Mouse (Mus musculus): ENCODE results near the gene Ndufs4. TPM values are rescaled to one million over a fixed set of nuclear protein-coding genes. Genes with fewer than 3 reads are reported as not detected.
A peak's percentile ranks its signal among the peaks of the same experiment; 100 is the strongest.

The Ndufs4 gene
- polyA plus RNA-seq, 1 experiment from 2014 or later = 283 TPM

DNA sequence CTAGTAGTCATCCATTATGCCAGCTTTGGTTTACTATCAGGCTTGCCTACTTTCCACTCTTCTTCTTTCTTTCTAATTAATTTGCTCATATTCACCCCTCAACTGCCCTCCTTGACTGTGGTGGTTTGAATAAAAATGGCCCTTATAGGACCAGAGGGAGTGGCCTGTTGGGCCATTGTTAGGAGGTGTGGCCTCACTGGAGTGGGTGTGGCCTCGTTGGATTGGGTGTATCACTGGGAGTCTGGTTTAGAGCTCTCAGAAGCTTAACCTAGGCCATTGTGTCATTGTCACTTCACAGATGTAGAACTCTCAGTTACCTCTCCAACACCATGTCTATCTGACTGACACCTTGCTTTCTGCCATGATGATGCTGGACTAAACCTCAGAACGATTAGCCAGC lies 10.8 kb upstream of the Ndufs4 start:
- ATAC-seq (ENCODE audit: insufficient read depth, low FRiP score) = no peak
- 74% methylated on average over 2 of the region's 2 CpGs for WGBS
- H3K27me3 ChIP-seq (ENCODE audit: control insufficient read depth, insufficient read depth, low read length) = no peaks in the 10 kb centered on the region
- H3K27ac ChIP-seq (ENCODE audit: low read length) = no peak overlapping the region
- H3K36me3 ChIP-seq (ENCODE audit: control insufficient read depth, insufficient read depth, low read length) = no peaks in the 10 kb centered on the region
- no peaks in the 10 kb centered on the region for H3K9me3 ChIP-seq (replicated peaks; ENCODE audit: control insufficient read depth, low read length)
- no peak overlapping the region for H3K4me3 ChIP-seq (replicated peaks; ENCODE audit: low read length)
- H3K4me2 ChIP-seq (ENCODE audit: low read depth, low read length) = no peak overlapping the region
- no peak overlapping the region for H3K9ac ChIP-seq (ENCODE audit: low read length)
- no peaks in the 10 kb centered on the region for H3K4me1 ChIP-seq (ENCODE audit: control insufficient read depth, insufficient read depth, low read length)

DNA sequence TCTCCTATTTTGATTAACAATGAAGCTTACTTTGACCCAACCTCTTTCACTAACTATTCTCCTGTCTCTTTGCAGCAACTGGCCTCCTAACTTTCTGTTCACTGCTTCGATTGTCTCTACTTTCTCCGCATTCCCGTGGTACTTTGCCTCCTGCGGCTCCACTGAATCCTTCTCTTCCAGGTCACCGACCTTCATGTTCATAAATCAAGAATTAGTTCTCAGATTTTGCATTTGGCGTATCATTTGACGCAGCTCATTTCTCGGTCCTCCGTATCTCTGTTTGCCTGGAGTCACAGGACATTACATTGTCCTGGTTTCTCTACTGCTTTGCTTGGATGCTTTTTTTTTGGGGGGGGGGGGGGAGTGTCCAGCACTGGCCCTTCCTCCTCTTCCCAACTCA lies 9.2 kb upstream of the Ndufs4 start:
- H3K9me3 ChIP-seq (replicated peaks; ENCODE audit: control insufficient read depth, low read length) = no peaks in the 10 kb centered on the region

DNA sequence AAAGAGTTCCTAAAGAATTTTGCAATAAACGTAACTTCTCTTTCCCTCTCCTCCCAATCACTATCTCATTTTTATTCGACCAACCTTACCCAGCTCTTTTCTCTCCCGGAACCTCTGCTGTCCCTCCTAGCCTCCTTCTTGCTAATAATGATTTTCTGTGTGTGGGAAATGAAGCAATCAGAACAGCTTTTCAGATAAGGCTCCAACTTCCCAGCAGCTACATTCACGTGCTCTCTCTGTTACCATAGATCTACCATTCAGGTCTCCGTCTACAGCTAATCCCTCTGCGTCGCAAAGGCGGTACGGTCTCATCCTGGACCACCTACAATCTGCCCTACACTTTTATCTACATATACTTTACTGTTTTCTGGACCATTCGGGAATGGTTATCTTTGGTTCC lies 8.8 kb upstream of the Ndufs4 start:
- no peaks in the 10 kb centered on the region for H3K9me3 ChIP-seq (replicated peaks; ENCODE audit: control insufficient read depth, low read length)
- H3K9ac ChIP-seq (ENCODE audit: low read length) = no peak overlapping the region
- no peak for ATAC-seq (ENCODE audit: insufficient read depth, low FRiP score)
- H3K4me1 ChIP-seq (ENCODE audit: control insufficient read depth, insufficient read depth, low read length) = no peaks in the 10 kb centered on the region
- H3K4me3 ChIP-seq (replicated peaks; ENCODE audit: low read length) = no peak overlapping the region
- WGBS = 69% methylated on average over 10 of the region's 10 CpGs
- H3K27ac ChIP-seq (ENCODE audit: low read length) = no peak overlapping the region
- H3K4me2 ChIP-seq (ENCODE audit: low read depth, low read length) = no peak overlapping the region
- H3K36me3 ChIP-seq (ENCODE audit: control insufficient read depth, insufficient read depth, low read length) = no peaks in the 10 kb centered on the region
- H3K27me3 ChIP-seq (ENCODE audit: control insufficient read depth, insufficient read depth, low read length) = no peaks in the 10 kb centered on the region

More for the DNA sequence above, 9.2 kb upstream of the Ndufs4 start:
- Histone ChIP-seq H3K27ac (ENCODE audit: low read length) (no peak overlapping the region), H3K9ac (ENCODE audit: low read length) (no peak overlapping the region), H3K4me1 (ENCODE audit: control insufficient read depth, insufficient read depth, low read length) (no peaks in the 10 kb centered on the region), H3K27me3 (ENCODE audit: control insufficient read depth, insufficient read depth, low read length) (no peaks in the 10 kb centered on the region), H3K4me3 (replicated peaks; ENCODE audit: low read length) (no peak overlapping the region), H3K36me3 (ENCODE audit: control insufficient read depth, insufficient read depth, low read length) (no peaks in the 10 kb centered on the region), H3K4me2 (ENCODE audit: low read depth, low read length) (no peak overlapping the region)
- 74% methylated on average over 9 of the region's 9 CpGs for WGBS
- no peak for ATAC-seq (ENCODE audit: insufficient read depth, low FRiP score)

DNA sequence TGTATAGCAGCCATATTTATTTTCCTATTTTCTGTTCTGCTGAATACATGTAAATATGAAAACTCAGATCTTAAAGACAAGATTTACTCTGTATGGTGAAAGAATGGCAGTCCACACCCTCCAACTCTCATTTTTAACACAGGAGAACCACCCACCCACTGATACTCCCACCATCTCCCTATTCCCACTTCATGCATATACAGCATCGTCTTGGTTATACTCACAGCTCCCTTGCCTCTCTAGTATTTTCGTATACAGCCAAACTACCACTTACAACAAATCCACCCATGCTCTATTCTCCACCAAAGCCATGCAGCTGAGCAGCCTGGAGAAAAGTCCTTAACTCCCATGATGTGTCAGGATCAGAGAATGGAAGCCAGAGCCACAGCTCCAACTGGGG lies 6.7 kb upstream of the Ndufs4 start:
- no peaks in the 10 kb centered on the region for H3K9me3 ChIP-seq (replicated peaks; ENCODE audit: control insufficient read depth, low read length)
- no peaks in the 10 kb centered on the region for H3K4me1 ChIP-seq (ENCODE audit: control insufficient read depth, insufficient read depth, low read length)
- WGBS = 88% methylated on average over 2 of the region's 2 CpGs
- no peak for ATAC-seq (ENCODE audit: insufficient read depth, low FRiP score)
- no peaks in the 10 kb centered on the region for H3K36me3 ChIP-seq (ENCODE audit: control insufficient read depth, insufficient read depth, low read length)
- H3K4me3 ChIP-seq (replicated peaks; ENCODE audit: low read length) = no peak overlapping the region
- no peaks in the 10 kb centered on the region for H3K27me3 ChIP-seq (ENCODE audit: control insufficient read depth, insufficient read depth, low read length)
- no peak overlapping the region for H3K4me2 ChIP-seq (ENCODE audit: low read depth, low read length)
- H3K27ac ChIP-seq (ENCODE audit: low read length) = no peak overlapping the region
- no peak overlapping the region for H3K9ac ChIP-seq (ENCODE audit: low read length)

DNA sequence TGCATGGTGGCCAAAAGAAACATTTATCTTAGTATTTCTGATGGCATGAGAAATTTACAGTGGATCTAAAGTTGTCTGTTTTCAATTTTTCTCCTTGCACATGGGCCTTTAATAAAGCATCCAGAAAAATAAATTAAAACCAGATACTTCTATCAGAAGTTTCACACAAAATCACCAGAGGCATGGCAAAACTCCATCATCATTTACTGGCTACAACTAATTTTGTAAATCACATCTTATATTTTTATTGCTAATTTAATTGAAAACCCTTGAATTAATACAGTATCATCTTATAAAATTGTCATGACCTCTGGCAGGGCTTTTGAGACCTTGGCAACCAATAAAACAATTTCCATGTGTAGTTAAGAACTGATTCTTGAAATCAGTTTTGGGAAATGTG lies 4.4 kb upstream of the Ndufs4 start:
- Histone ChIP-seq H3K9me3 (replicated peaks; ENCODE audit: control insufficient read depth, low read length) (no peaks in the 10 kb centered on the region), H3K27ac (ENCODE audit: low read length) (no peak overlapping the region), H3K4me3 (replicated peaks; ENCODE audit: low read length) (no peak overlapping the region), H3K4me1 (ENCODE audit: control insufficient read depth, insufficient read depth, low read length) (no peaks in the 10 kb centered on the region), H3K9ac (ENCODE audit: low read length) (no peak overlapping the region), H3K27me3 (ENCODE audit: control insufficient read depth, insufficient read depth, low read length) (no peaks in the 10 kb centered on the region), H3K4me2 (ENCODE audit: low read depth, low read length) (no peak overlapping the region), H3K36me3 (ENCODE audit: control insufficient read depth, insufficient read depth, low read length) (no peaks in the 10 kb centered on the region)
- ATAC-seq (ENCODE audit: insufficient read depth, low FRiP score) = no peak

DNA sequence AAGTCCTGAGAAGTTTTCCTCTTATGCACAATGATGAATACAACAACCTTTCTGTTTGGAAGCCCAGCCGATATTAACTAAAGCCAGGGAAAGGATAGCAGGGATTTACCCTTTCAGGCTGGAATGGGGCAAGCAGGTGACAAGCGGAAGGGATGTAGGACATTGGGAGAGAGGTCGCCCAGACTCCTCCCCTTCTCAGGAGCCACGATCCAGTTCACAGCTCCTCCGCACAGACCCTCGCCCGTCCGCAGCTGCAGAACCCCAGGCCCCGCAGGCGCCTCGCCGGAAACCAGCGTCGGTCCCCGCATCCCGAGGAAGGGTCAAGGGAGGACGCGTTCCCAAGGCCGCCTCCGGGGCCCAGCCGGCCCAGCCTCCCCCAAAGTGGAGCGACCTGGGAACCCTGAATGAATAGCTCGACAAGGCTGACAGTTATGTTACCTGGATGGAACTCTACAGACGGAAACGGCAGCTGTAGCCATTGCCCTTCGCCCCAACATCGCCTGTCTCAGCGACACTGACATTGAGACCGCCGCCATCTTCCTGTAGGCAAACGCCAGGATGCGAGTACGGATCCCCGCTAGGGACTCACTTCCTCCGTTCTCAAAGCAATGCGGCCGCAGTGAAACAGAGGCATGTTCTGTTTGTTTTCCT lies 412 bp downstream of the Ndufs4 start:
- no peaks in the 10 kb centered on the region for H3K9me3 ChIP-seq (replicated peaks; ENCODE audit: control insufficient read depth, low read length)
- under 1% methylated on average over 37 of the region's 37 CpGs for WGBS
- peak overlapping the region; percentile 63 for H3K4me2 ChIP-seq (ENCODE audit: low read depth, low read length)
- no peaks in the 10 kb centered on the region; the same call in 1 of the 2 replicates for H3K36me3 ChIP-seq (ENCODE audit: control insufficient read depth, insufficient read depth, low read length)
- peak overlapping the region; percentile 98 for H3K4me3 ChIP-seq (replicated peaks; ENCODE audit: low read length)
- H3K9ac ChIP-seq (ENCODE audit: low read length) = peak overlapping the region; percentile 92
- peak overlapping the region; percentile 78 for H3K27ac ChIP-seq (ENCODE audit: low read length)
- peak; percentile 80 for ATAC-seq (ENCODE audit: insufficient read depth, low FRiP score)
- peaks cover 8% of the 10 kb centered on the region for H3K4me1 ChIP-seq (ENCODE audit: control insufficient read depth, insufficient read depth, low read length)
- no peaks in the 10 kb centered on the region for H3K27me3 ChIP-seq (ENCODE audit: control insufficient read depth, insufficient read depth, low read length)

DNA sequence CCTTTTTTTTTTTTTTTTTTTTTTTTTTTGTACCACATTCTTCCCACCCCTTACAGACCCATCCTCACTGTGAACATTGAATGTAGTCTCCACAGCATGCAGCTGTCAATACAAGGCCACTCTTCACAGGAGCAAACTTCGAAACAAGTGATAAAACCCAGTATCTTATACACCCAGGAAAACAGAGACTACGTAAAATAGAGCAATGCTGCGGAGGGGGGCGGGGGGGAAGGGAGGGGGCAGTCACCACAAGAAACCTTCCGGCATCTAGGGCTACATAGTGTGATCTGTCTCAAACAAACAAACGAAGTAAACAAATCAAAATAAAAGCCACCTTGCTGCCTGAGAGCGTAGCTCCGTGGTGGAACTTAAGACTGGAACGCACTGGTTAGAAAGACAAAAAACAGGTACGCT lies 977 bp downstream of the Ndufs4 start:
- Histone ChIP-seq H3K27ac (ENCODE audit: low read length) (peak overlapping the region; percentile 78; the same call in 1 of the 2 replicates), H3K9me3 (replicated peaks; ENCODE audit: control insufficient read depth, low read length) (no peaks in the 10 kb centered on the region), H3K4me3 (replicated peaks; ENCODE audit: low read length) (peak overlapping the region; percentile 98), H3K4me2 (ENCODE audit: low read depth, low read length) (peak overlapping the region; percentile 63), H3K4me1 (ENCODE audit: control insufficient read depth, insufficient read depth, low read length) (peaks cover 8% of the 10 kb centered on the region), H3K27me3 (ENCODE audit: control insufficient read depth, insufficient read depth, low read length) (no peaks in the 10 kb centered on the region), H3K9ac (ENCODE audit: low read length) (peak overlapping the region; percentile 92), H3K36me3 (ENCODE audit: control insufficient read depth, insufficient read depth, low read length) (peaks cover 3% of the 10 kb centered on the region; the same call in 1 of the 2 replicates)
- WGBS = 3% methylated on average over 10 of the region's 10 CpGs
- peak; percentile 33; the same call in 1 of the 2 replicates for ATAC-seq (ENCODE audit: insufficient read depth, low FRiP score)

DNA sequence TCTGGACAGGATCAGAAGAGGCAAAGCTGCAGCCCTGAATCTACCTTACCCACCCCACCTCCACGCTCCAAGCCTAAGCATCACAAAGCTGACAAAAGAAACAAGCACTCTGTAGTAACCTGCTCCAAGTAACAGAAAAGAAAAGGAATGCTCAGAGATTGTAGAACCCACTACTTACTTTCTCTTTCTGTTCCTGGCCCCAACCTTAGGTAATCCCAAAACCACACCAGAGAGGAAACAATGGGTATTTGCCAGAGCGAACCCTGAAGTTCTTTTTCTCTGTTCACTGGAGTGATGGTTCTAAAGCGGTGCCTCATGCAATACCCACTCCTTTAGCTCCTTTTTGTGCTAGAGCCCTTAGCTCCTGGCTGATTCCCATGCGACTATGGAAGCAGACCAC lies 11.5 kb downstream of the Ndufs4 start:
- no peak for ATAC-seq (ENCODE audit: insufficient read depth, low FRiP score)
- H3K4me2 ChIP-seq (ENCODE audit: low read depth, low read length) = no peak overlapping the region
- WGBS = 84% methylated on average over 4 of the region's 4 CpGs

DNA sequence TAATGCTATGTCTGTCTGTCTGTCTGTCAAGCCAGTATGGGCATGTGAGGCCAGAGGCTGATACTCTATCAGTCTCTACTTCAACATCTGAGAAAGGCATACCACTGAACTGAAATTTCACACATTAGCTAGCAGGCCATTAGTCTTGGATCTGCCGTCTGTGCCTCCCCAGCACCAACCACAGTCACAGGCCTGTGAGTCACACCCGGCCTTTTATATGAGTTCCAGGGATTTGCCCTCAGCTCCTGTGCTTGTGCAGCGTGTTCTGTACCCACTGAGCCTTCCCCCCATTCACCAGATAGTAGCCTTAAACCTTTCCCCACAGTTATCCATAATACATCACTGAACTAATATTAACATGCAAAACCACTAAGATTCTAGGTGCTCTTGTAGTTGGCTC lies 26.0 kb downstream of the Ndufs4 start:
- WGBS = 76% methylated on average over 3 of the region's 3 CpGs
- Histone ChIP-seq H3K36me3 (ENCODE audit: control insufficient read depth, insufficient read depth, low read length) (no peaks in the 10 kb centered on the region), H3K27me3 (ENCODE audit: control insufficient read depth, insufficient read depth, low read length) (no peaks in the 10 kb centered on the region), H3K4me3 (replicated peaks; ENCODE audit: low read length) (no peak overlapping the region), H3K4me2 (ENCODE audit: low read depth, low read length) (no peak overlapping the region), H3K9me3 (replicated peaks; ENCODE audit: control insufficient read depth, low read length) (no peaks in the 10 kb centered on the region), H3K9ac (ENCODE audit: low read length) (no peak overlapping the region), H3K27ac (ENCODE audit: low read length) (no peak overlapping the region), H3K4me1 (ENCODE audit: control insufficient read depth, insufficient read depth, low read length) (no peaks in the 10 kb centered on the region)
- no peak for ATAC-seq (ENCODE audit: insufficient read depth, low FRiP score)

More for the DNA sequence above, 11.5 kb downstream of the Ndufs4 start:
- no peak overlapping the region for H3K4me3 ChIP-seq (replicated peaks; ENCODE audit: low read length)
- H3K9me3 ChIP-seq (replicated peaks; ENCODE audit: control insufficient read depth, low read length) = peaks cover 13% of the 10 kb centered on the region
- peaks cover 11% of the 10 kb centered on the region for H3K36me3 ChIP-seq (ENCODE audit: control insufficient read depth, insufficient read depth, low read length)
- H3K9ac ChIP-seq (ENCODE audit: low read length) = no peak overlapping the region
- H3K27me3 ChIP-seq (ENCODE audit: control insufficient read depth, insufficient read depth, low read length) = no peaks in the 10 kb centered on the region
- no peak overlapping the region for H3K27ac ChIP-seq (ENCODE audit: low read length)
- H3K4me1 ChIP-seq (ENCODE audit: control insufficient read depth, insufficient read depth, low read length) = no peaks in the 10 kb centered on the region

Measured in stomach, embryonic 16.5 days (tissue).